Mouse (Mus musculus) 3T3-L1 (cell line): ENCODE measurements around the gene Bbc3.
"Not testable (repeated sequence)": the region's sequence is repeated elsewhere in the genome, so short reads cannot be mapped to it uniquely, and the experiment has no call there.

ENCODE experiments used
- DNase-seq: peaks from one replicate; pipeline ENCODE4 v3.0.0-alpha.2; 2015; ENCODE audit warnings: low read depth, low spot score

Gene Bbc3

DNA sequence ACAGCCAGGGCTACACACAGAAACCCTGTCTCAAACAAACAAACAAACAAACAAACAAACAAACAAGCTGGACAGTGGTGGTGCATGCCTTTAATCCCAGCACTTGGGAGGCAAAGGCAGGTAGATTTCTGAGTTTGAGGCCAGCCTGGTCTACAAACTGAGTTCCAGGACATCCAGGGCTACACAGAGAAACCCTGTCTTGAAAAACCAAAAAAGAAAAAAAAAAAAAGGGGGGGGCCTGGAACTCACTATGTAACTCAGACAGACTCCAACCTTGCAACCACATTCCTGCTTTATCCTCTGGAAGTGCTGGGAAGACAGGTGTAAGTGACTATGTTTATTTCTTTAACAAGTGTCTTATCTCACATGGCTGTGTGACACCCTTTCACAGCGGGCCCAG lies at the start of gene Bbc3:
Bbc3 (plus strand) TSS at position 301 of the 400 bp plus-strand sequence.
- not testable (repeated sequence) for DNase-seq

DNA sequence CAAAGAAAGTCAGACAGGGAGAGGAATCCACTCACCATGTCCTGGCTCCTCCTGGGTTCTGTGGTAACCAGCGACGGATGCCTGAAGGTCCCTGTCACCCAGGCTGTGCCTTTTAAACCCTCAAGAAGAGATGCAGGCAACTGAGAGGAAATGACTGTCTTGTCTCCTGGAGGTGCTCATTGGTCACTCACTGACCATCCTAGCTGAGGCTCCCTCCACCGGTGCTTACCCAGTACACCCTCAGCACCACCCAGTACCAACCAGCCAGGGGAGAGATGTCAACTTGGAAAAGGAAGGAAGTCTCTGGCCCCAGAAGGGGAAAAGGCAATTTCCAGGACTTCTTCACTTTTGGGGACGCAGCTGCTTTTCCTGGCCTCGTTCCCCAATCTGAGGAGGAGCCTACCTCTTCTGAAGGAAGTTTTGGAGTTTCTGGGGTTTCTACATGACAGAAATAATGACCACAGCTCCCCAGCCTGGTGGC lies 49.0 kb upstream of the Bbc3 start, which contains the start of gene C5ar1:
C5ar1 (minus strand) TSS at position 431 of the 481 bp plus-strand sequence.
- no peak for DNase-seq

DNA sequence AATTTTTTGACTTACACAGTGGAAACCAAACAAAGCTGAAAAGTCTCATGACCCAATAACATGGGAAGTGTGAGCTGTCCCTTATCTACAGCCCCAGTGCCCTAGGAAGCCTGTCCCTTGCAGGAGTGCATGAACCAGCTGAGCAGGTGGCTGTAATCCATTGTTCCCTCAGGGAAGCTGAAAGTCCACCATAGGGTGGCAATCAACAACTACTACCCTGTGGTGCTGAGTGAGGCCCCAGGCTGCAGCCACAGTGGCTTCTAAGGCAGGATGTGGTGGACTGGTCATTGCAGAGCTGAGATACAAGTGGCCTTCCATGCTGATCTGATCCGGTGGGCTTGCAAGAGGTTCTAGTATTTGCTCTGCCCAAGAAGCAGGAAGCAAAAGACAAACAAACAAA lies 47.1 kb upstream of the Bbc3 start:
- DNase-seq, result no peak

DNA sequence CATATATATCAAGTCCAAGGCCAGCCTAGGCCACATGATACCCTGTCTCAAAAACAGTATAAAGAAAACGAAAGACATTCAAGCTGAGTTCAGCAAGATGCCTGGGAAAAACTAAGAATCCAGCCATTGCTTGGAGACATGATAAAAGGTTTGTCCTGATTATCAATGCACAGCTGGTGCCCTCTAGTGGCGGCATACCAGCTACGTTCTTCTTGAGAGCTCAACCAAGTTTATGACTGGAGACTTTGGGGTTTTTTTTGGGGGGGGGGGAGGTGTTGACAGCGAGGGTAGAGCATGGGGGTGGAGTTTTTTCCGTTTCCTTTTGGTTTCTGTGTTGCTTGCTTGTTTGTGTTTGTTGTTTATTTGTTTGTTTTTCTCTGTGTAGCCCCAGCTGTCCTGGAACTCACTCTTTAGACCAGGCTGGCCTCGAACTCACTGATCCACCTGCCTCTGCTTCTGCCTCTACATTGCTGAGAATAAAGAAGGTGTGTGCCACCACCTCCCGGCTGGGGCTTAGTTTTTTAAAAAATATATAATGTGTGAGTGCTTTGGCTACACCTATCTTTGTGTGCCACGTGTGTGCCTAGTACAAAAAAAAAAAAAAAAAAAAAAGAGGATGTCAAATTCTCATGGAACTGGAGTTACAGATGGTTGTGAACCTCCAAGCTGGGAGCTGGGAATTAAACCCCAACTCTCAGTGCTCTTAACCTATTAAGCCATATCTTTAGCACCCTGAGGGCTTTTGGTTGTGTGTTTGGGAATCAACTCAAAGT lies 45.0 kb upstream of the Bbc3 start:
- peak; percentile 89 for DNase-seq

DNA sequence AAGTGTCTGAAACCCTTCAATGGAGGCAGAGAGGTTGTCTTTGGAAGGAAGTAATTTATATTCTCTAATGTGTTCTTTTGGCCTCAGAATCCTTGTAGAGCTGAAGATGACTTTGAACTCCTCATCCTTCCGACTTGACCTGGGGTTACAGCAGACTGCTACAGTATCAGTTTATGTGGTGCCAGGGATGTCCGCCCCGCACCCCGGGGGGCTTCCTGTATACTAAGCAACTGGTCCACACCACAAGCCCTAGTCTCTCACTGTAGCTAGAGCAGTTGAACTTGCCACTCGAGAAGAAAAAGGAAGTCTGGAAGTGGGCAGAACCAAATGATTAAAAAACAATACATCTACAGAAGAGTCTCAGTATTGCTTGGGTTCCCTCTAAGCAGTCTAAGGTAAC lies 44.4 kb upstream of the Bbc3 start:
- DNase-seq, result no peak

DNA sequence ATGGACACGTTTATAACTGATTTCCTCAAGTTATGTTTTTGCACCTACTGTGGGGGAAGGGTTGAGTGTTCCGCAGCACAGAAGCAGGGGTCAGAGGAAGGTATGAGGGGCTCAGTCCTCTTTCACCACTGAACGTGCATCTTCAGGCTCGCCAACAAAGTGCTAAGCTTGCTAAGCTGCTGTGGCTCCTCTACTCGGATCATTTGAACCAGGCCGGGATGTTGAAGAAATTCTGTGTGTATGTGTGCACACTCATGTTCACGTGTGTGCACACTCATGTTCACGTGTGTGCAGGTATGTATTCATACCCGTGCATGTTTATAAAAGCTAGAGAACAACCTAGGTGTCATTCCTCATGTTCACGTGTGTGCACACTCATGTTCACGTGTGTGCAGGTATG lies 42.3 kb upstream of the Bbc3 start:
- DNase-seq, result no peak

DNA sequence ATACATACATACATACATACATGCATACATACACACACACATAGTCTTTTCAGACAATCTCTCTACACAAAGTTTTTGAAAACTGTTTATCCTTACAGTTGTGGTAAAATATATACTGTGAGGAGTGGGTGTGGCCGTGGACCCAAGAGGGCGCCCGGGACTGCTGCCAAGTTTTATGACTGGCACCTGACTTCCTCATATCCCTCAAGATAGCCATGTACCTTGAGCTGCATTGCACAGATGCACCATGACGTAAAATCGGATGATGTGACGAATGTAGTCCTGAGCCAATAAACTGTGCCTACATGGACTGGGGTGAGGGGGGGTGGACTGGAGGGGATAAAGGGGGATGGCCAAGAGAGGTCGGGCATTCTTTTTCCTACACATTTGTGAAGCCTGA lies 41.6 kb upstream of the Bbc3 start:
- DNase-seq, result not testable (repeated sequence)

DNA sequence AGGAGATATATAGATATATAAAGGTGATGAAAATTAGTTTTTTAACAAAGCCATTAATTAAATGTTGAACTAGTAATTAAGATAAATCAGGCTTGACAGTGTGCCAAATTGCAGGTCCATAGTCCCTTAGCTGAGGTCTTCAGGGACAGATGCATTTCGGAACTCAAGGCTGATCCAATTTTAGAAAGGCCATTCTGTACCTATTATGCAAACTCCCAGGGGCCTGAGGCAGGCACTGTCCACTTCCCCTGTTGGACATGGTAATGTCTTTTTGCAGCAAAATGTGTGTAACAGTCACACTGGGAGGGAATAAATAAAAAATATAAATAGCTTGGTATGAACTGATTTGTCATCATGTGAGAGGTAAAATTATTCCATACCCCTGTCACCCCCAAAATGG lies 37.1 kb upstream of the Bbc3 start:
- no peak for DNase-seq

DNA sequence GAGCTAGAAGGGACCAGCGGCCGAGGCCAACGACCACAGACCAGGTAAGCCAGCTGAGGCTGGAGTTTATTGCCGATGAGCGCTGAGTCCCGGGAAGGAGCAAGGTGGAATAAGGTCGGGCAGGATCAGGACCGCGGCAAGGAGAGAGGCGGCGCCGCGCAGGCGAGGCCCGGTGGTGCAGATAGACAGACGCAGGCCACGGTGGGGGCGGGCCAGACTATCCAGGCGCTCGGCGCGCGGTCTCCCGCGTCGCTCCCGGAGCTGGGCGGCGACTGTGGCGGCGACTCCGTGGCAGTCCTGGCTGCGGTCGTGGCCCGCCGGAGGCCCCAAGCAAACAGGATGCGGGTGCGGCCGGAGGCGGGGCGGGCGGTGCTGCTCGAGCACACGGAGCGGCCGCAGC lies 35.5 kb upstream of the Bbc3 start:
- DNase-seq, result peak; percentile 65

DNA sequence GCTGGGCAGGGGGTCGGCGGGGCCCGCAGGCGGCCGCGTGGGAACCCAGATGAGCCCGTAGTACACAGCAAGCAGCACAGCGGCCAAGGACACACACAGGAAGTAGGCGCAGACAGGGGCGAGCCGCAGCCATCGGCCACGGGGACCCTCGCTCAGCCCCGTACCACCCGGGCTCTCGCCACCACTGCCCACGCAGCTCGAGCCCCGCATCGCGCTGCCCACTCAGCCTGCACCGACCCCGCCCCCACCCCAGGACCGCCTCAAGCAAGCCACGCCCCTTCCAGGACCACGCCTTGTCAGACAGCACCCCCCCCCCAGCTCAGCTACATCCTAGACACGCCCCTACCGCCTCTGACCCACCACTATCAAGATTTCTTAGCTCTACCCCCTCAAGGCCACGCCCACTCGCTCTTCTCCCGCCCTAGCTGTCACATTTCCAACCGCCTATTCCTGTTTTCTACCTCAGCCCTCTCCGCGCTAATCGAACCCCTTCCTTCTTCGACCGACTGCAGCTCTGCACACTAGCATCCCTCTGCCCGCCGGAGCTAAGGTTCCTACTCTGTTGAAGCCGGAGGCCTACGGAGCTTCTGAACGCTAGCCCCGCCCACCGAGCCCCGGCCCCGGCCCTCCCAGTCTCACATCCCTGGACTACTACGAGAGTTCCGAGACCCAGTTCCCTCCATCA lies 35.0 kb upstream of the Bbc3 start, which contains the start of gene Inafm1:
Inafm1 (minus strand) TSS at position 537 of the 685 bp plus-strand sequence.
- peak; percentile 92 for DNase-seq

DNA sequence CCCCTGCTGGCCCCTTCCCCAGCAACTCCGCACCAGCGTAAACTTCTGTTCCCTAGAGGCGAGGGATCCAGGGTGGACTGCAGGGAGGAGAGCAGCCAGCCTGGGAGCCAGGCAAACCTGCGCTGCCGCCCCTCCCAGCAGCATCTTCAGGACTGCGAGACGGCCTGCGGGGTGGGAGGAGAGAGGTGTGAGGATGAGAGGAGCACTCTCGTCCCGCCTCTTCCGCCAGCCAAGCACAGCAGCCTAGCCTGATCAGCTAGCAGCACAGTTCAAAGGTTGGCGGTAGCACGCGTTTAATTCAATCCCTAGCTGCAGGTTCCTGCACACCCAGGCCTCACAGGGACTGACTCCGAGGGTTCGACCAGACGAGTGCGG lies 34.4 kb upstream of the Bbc3 start:
- no peak for DNase-seq

DNA sequence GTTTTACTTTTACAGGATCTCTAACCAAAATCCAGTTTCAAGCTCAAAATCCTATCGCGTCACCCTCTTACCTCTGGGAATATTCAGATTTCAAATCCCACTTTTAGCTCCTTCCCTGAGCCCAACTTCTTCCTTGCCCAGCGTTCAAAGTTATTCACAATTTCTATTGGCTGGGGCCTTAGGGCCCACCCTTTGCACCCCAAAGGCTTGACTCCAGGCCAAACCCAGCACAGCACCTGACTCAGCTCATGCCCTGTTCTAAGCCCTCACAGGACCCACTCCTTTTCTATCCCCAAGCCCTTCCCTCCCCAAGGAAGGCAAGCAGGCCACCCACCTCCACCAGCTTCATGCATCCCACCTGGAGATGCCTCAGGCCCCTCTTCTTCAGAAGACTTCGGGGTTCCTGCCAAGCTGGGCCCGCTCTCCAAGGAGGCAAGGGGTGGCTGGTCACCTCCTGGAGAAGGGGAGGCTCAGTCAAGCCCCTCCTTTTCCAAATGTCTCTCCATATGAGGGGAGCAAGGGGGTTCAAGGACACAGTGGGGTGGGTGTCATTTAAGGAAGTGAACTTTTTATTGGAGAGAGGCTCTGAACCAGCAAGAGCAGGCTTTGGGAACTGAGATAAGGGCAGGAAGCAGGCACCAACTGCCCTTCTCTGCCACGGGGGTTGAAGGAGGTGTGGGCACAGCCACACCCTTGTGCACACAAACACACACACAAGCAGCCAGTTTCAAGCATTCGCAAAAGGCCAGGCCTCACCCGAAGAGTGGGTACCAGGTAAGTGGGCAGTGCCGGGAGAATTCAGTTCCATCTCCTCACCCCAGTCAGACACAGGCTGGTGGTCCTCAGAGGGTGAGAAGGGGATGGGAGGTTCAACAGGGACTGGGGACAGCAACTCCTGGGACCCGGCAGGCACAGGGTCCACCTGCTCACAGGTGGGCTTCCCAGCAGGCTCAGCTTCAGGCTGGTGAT lies 33.0 kb upstream of the Bbc3 start:
- DNase-seq, result no peak

DNA sequence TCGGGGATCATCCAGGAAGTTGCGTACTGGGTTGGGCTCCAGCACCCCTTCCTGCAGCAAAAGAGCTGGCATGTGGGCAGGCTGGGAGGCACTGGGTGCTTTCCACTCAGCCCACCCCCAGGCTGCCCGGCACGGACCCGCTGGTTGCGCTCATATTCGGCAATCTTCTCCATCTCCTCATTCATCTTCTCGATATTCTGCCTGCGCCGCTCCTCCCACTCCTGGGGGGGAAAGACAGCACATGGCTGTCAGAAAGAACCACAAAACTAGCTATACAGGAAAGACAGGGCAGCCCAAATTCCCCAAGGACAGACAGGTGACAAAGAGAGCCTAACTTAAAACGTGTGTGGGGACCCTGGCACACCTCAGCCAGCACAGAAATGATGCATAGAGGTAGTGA lies 27.5 kb upstream of the Bbc3 start:
- DNase-seq, result no peak

DNA sequence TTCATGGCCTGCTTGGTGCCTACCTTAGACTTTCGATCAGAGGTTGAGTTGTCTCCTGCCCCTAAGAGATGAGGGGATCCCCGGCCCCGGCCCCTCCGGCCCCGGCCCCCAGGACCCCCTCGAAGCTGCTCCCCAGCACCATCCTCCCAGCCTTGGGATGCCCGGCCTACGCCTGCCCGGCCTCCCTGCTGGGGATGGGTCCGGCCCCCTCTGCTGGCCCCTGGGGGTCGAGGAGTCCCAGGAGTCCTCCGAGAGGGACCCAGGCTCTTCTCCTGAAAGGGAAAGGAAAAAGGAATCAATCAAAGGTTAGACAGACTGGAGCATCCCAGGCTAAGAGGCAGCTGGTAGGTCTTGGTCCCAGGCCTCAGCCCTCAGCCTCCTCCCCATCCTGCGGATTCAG lies 25.9 kb upstream of the Bbc3 start:
- no peak for DNase-seq

DNA sequence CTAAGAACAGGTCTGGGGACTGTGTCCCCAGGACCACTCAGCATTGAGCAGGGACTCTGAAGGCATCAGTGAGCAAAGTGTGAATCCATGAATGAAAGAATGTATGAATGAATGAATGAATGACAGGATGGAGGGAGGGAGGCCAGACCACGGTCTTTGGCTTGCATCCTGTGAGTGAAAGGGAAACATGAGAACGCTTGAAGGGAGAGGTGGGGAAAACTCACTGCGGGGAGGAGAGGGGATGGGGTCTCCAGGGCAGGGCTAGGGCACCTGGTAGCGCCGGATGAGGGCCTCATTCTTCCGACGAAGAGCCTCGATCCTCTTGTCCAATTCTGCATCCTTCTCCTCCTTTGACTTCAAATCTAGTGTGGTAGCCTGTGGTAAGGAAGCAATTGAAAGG lies 24.2 kb upstream of the Bbc3 start:
- DNase-seq, result no peak

DNA sequence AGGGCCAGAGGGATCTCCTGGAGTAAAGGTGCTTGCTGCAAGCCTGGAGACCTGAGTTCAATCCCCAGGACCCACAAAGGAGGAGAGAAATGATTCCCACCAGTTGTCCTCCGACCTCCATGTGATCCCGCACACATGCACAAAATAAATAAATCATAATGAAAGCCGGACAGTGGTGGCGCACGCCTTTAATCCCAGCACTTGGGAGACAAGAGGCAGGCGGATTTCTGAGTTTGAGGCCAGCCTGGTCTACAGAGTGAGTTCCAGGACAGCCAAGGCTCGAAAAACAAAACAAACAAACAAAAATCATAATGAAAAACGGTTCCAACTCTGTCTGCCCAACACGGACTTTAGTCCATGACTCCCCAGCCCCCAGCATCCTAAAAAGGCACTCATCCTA lies 23.3 kb upstream of the Bbc3 start:
- DNase-seq, result no peak

DNA sequence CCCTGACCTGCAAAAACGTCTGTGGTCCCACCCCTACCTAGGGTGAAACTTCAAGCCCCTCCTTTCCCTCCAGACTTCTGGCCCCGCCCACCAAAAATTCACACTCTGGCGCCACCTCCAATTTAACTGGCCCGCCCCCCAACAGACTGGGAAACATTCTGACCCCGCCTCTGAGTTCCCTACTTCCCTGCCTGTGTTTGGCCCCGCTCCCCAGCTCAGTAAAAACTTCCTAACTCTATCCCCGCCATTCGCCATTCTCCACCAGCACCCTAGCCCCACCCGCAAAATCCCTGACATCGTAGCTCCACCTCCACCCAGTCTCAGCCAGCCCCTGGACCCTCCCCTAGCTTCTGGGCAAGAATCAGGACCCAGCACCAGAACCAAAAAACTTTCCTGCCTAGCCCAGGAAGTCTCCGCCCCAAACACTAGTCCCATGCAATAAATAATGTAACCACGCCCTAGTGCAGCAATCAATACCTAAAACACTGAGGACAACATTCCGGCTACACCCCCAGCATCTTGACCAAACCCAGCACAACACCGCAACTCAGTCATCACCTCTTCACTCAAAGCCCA lies 22.7 kb upstream of the Bbc3 start:
- DNase-seq, result peak; percentile 84

DNA sequence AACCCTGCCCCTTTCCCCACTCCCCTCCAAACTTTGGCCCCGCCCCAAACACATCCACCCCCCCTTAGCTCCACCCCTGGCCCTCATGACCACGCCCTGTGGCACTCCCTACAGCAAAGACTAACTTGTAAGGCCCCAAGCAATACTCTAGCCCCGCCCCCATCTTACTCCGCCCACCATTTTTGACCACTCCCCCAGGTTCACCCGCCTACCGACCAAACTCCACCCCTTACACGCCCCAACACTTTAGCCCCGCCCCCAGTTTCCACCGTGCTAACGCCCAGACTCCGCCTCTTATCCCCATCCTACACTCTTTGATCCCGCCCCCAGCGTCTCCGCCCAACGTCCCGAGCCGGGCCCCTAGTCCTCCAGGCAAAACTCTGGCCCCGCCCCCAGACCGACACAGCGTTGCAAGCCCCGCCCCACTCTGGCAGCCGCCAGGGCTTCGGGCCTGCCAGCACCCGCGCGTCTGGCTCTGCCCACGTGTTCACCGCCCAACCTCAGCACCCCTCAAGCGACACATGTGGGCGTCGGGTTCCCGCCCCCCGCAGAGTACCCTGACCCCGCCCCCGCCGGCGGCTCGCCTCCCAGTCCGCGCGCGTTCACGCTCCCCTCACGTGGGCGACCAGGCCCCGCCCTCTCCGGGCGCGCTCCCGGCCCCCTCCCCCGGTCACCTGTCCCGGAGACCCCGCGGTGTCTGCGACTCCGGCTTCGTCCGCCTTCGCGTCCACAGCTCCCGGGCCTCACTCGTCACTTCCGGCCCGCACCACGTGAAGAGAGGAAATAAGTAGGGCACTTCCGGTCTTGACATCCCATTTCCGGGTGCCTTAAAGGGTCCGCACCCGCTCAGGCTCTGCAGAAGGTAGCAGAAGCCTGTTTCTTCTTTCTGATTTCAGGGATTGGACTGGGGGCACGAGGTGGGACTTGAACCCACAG lies 21.9 kb upstream of the Bbc3 start, which contains the start of gene Ccdc9:
Ccdc9 (minus strand) TSS at position 770 of the 936 bp plus-strand sequence.
- DNase-seq, result peak; percentile 97

DNA sequence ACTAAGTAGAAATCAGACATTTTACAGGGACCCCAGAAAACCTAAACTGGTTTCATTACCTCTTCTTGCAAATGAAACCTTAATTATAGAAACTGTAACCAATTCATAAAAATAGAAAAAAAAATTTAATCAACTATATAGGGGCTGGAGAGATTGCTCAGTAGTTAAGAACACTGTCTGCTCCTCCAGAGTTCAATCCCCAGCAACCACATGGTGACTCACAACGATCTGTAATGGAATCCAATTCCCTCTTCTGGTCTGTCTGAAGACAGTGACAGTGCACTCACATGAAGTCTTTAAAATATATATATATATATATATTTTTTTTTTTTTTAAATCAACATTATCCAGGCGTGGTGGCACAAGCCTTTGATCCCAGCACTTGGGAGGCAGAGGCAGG lies 21.2 kb upstream of the Bbc3 start:
- peak; percentile 69 for DNase-seq

DNA sequence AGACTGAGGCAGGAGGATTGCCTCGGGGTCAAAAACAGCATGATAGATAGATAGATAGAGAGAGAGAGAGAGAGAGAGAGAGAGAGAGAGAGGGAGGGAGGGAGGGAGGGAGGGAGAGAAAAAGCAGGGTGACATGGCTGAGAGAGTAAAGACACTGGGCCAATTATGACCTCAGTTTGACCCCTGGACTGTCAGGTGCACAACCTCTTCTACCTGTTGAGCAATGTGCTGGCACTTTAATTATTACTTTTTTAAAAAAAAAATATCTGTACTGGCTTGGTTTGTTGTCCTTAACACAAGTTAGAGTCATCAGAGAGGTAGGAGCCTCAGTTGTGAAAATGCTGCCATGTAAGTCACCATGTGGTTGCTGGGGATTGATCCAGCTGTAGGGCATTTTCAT lies 20.4 kb upstream of the Bbc3 start:
- DNase-seq, result no peak
